Mouse (Mus musculus) brain, embryonic 14.5 days (tissue): ENCODE measurements around the gene Auts2. TPM values are rescaled to one million over a fixed set of nuclear protein-coding genes. Genes with fewer than 3 reads are reported as not detected.
A peak's percentile ranks its signal among the peaks of the same experiment; 100 is the strongest.

Source experiments
- DNase-seq: peaks from one replicate; pipeline ENCODE4 v3.0.0-alpha.2; 2011; ENCODE audit warnings: low read depth
- CTCF ChIP-seq: fragments of 200-500 bp; IDR thresholded peaks from 2 replicates; pipeline ENCODE4 v1.5.1; 2012; ENCODE audit warnings: inconsistent platforms, mild to moderate bottlenecking, moderate library complexity, borderline replicate concordance; ENCODE audit not compliant: insufficient read depth, insufficient read length; ENCODE audit errors: extremely low read depth
- POLR2A ChIP-seq: fragments of 200-500 bp; IDR thresholded peaks from 2 replicates; pipeline ENCODE4 v1.6.1; 2012; ENCODE audit warnings: mild to moderate bottlenecking, inconsistent platforms, borderline replicate concordance; ENCODE audit not compliant: poor library complexity, insufficient read depth, insufficient read length, severe bottlenecking; ENCODE audit errors: extremely low read depth
- polyA plus RNA-seq: library from polyadenylated mRNA; depleted of rRNA; stranded (reverse); fragments of >200 nt; gene quantifications from 2 replicates; pipeline ENCODE4 v1.2.3, GENCODE M21; 2012

Auts2 gene
- polyA plus RNA-seq, 1 experiment = 122 TPM

GRCm38 (mm10) chr5:131836014-131836735 is 707.0 kb downstream of the Auts2 start:
- DNase-seq = no peak
- TF ChIP-seq POLR2A = no peak
- no peak for TF ChIP-seq CTCF

GRCm38 (mm10) chr5:131832891-131833876 is 710.0 kb downstream of the Auts2 start:
- TF ChIP-seq CTCF (no peak), POLR2A (no peak)
- peak; percentile 91 for DNase-seq

GRCm38 (mm10) chr5:131830111-131830510 is 713.0 kb downstream of the Auts2 start:
- TF ChIP-seq CTCF (no peak), POLR2A (no peak)
- no peak for DNase-seq

GRCm38 (mm10) chr5:131829248-131829647 is 713.9 kb downstream of the Auts2 start:
- no peak for DNase-seq
- TF ChIP-seq POLR2A (no peak), CTCF (no peak)

- DNase-seq = no peak
- no peak for TF ChIP-seq POLR2A
- TF ChIP-seq CTCF = no peak
Observed at GRCm38 (mm10) chr5:131828607-131829006, 714.5 kb downstream of the Auts2 start.

GRCm38 (mm10) chr5:131826362-131827261 is 716.5 kb downstream of the Auts2 start:
- TF ChIP-seq CTCF (no peak), POLR2A (no peak)
- DNase-seq = no peak

- DNase-seq = peak; percentile 80
- TF ChIP-seq CTCF (no peak), POLR2A (no peak)
Observed at GRCm38 (mm10) chr5:131825421-131825820, 717.7 kb downstream of the Auts2 start.

GRCm38 (mm10) chr5:131824197-131824991 is 718.8 kb downstream of the Auts2 start:
- TF ChIP-seq POLR2A (no peak), CTCF (no peak)
- peak; percentile 97 for DNase-seq

- TF ChIP-seq POLR2A (no peak), CTCF (no peak)
- DNase-seq = no peak
Observed at GRCm38 (mm10) chr5:131821461-131821860, 721.7 kb downstream of the Auts2 start.

- no peak for TF ChIP-seq CTCF
- no peak for TF ChIP-seq POLR2A
- peak; percentile 78 for DNase-seq
Observed at GRCm38 (mm10) chr5:131819251-131819691, 723.9 kb downstream of the Auts2 start.
